Mouse (Mus musculus): ENCODE measurements at regions not wholly inside any gene's neighbourhood (a gene's known extent, or its start where the extent isn't known, plus 50 kb on each side); places are given as distances from the start of the nearest gene placed in this dataset.

DNA sequence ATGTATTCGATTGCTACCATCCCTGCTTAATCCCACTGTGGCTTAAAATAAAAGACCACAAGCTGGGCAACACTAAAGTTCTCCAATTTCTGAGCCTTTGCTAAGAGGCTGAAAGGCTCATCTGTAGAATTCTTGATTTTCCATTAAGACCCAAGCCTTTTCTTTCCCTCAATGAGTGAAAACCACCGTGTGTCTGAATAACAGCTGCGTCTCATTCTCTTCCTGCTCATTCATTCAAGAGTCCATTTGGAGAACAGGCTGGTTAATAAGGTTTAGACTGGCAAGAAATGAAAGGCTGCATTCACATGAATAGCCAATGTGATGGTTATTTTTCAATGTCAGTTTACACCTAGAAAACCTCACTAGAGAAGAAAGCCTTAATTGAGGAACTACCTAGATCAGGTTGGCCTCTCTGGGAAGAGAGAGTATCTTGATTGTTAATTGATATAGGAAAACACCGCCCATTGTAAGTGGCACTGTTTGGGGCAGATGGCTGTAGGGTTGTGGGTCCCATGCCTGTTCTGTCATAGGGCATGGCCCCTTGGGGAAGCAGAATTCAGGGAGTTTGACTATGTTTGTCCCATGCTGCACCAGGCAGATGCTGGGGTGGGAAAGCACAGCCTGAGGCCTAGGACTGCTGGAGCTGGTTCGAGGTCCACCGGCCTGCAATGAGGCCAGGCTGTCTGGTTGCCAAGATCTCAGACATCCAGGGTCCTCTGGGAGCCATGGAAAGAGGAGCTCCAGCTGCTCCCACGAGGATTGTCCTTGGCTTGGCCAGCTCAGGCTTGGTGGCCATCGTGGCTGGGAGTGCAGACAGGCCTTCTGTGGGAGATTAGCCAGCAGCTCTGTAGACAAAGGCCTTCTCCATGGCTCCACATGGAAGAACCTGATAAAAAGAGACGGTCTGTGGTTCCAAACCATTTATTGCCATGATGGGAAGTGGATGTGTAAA lies 161.3 kb upstream of the Castor2 start:
- ATAC-seq (ENCODE audit: poor library complexity, severe bottlenecking) = no peak

DNA sequence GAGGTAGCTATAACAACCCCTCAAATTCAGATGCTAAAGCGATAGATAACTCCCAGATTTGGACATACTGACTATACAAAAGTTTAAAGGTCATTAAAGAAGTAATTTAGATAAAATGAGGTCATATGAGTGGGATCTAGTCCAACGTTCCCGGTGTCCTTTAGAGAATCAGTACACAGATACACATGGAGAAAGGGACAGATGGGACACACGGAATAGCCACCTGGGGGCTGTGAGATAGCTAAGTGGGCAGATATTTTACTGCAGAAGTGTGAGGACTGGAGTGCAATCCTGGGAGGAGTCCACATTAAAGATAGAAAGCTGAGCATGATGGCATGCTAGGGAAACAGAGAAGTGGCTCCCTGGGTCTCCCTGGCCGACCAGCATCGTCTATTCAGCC lies 164.1 kb upstream of the Castor2 start:
- ATAC-seq (ENCODE audit: poor library complexity, severe bottlenecking) = no peak

DNA sequence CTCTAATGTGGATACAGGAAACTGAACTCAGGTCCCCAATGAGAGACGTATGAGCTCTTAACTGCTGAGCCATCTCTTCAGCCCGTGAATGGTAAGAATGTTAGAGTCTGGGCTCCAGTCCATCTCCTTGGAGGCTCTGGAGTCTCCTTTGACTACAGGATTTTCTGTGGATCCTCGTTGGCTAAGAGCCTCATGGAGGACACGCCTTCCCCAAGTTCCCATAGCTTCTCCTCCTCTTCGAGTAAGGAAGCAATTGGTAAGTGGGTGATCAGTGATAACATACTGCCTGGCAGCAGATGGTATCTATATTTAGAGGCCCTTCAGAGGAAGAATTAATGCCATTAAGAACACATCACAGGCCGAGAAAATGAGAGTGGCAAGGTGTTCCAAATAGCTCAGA lies 164.5 kb upstream of the Castor2 start:
- ATAC-seq (ENCODE audit: poor library complexity, severe bottlenecking) = no peak

DNA sequence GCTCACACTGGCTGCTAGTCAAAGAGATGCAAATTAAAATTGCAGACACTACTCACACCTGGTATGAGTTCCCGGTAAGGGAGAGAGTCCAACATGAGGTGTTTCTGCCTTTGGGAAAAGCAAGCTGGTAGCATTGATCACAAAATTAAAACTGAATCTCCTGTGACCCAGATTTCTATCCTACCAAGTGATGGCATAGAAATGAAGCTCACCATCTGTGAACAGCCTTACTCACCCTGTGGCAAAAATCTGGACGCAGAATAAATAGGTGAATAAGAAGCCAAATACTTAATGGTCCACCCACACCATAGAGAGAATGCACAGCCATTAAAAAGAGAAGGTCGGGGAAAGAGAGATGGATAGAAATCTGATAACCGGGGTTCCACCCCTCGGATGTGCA lies 169.4 kb upstream of the Castor2 start:
- ATAC-seq (ENCODE audit: poor library complexity, severe bottlenecking) = no peak

DNA sequence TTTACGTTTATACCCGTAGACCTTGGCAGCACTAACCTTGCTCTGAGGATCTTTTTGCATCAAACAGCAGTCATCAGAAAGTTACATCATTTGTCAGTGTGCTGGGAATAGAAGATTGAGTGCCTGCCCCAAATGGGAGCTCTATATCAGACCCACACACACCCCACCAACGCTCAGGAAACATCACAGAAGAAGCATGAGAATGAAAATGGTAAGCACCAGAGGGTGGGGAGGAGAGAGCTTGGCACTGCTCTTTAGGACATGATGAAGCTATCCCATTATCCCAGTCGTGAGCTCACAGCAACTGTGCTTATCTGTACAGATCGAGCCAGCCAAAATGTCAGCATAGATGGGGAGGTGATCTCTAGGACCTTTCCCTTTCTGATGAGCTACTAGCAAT lies 172.5 kb upstream of the Castor2 start:
- no peak for ATAC-seq (ENCODE audit: poor library complexity, severe bottlenecking)

DNA sequence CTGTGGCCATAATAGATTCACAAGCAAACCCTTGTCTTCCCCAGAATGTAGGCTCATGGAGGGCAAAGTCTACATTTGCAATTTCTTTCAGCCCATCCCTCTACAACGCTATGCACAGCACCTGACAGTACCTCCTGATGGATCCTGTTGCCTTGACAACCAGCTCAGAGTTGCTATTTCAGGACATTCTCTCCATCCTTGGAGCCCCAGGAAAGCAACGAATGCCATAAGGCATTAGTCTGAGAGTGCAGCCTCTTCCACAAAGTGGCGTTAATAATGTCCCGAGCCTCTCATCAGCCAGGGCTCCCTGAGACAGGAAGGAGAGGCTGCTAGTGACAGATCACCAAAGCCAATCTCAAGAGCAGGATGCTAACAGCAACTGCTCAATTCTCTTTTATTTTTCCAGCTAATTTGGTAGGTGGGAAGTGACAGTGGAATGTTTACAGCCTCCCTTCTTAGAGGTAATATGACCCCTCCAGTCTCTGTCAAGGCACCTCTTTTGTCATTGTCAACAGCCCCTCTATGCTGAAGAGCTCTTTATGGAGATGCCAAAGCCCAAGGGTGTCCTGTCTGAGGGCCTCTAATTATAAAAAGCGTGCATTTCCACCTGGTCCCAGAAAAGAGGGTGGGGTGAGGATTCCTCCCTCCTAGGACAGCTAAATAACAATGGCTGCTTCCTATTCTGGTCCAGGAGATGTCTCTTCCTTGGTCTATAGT lies 174.2 kb upstream of the Castor2 start:
- no peak for ATAC-seq (ENCODE audit: poor library complexity, severe bottlenecking)

DNA sequence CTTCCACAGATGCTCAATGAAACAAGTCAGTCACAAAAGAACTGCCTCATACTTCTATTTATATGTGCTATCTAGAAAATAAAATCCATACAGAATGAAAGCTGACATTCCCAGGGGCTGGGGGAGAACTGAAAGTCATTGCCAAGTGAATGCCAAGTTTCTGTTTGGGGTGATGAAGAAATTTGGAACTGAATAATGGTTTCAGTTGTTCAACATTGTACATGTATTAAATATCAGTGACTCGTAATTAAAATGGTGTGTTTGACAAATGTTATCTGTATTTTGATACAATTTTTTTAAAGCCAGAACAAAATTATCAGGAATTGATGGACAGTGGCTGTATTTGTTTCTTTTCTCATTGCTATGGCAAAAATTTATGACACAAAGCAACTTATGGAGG lies 177.3 kb upstream of the Castor2 start:
- ATAC-seq (ENCODE audit: poor library complexity, severe bottlenecking) = no peak

DNA sequence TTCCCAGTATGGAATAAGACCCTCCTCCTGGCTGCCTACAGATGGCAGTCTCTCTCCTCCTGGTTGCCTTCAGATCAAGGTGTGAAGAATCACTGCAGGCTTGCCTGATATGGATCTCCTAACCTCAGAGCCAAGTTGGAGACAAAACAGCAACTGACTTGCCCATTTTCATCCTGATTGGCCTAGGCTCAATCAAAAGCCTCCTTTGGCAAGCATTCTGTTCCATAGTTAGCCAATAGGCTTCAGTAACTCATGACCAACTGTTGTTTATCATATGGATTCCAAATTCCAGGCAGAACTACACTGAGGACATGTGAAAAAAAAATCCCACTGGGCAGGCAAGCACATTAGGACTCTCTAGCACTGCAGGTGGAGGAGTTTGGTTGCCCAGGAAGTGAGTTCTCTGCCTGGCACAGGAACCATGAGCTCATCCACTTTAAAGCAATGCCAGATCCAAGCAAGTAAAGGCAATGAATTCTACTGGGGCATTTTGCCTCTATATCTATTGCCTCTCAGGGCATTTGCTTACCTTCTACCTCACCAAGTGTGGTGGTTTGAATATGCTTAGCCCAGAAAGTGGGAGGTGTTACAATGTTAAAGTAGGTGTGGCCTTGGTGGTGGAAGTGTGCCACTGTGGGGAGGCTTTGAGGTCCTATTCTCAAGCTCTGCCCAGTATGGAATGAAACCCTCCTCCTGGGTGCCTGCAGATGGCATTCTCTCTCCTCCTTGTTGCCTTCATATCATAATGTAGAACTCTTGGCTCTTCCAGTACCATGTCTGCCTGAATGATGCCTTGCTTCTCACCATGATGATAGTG lies 183.6 kb upstream of the Castor2 start:
- ATAC-seq (ENCODE audit: poor library complexity, severe bottlenecking) = no peak

DNA sequence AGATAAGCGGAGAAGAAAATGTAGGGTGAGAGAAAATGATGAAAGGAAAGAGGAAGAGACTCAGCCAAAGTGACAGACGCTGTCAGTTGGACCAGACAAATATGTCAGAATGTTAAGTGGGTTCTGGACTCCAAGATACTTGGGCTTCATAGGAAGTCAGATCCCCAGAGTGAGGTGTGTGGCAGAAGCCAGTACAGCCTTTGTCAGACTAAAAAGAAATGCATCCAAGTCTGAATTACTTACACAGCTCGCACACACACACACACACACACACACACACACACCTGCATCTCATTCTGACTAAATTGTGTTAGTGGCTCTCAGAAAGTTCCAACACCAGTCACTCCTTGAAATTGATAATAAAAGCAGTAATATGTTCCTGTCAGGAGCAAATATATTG lies 192.1 kb upstream of the Castor2 start:
- ATAC-seq (ENCODE audit: poor library complexity, severe bottlenecking) = no peak

DNA sequence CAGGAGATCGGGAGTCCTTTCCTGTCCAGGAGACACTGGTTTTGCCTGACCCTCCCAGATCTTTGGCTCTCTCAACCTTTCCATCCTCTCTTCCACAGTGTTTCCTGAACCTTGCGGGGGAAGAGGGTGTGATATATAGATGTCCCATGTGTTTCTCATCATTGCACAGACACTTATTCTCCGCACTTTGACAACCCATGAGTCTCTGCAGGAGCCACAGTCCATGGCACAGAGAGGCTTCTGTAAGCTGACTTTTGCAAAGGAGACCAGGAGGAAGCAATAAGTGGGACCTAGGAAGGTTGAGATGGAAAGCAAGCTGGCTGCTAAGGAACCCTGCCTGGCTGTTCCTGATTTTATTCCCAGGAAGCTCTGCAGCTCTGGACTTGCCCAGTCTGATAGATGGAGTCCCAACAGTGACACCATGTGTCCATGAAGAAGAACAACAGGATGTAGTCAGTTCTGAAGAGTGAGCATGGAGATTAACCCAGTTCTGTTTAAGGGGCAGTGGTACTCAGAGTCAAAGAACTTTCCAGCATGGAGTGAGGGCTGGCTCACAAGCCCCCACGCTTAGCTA lies 201.4 kb upstream of the Castor2 start:
- ATAC-seq (ENCODE audit: poor library complexity, severe bottlenecking) = no peak

DNA sequence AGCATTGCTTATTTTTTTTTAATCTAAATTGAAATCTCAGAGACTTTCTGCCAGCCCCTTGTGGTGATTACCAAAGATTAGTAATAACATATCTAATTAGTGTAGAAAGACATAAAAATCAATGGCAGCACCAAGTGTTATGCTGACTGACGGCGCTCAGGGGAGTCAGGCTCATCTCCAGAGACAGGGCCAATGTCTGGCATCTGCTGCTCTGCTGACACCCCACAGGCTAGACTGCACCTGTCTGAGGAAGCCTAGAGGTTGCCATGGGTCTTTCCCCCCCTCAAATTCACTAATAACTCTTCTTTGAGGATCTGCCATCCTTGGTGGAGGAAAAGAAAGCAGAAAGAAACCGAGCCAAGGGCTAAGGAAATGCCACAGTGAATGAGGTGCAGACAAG lies 208.8 kb upstream of the Castor2 start:
- no peak for ATAC-seq (ENCODE audit: poor library complexity, severe bottlenecking)

DNA sequence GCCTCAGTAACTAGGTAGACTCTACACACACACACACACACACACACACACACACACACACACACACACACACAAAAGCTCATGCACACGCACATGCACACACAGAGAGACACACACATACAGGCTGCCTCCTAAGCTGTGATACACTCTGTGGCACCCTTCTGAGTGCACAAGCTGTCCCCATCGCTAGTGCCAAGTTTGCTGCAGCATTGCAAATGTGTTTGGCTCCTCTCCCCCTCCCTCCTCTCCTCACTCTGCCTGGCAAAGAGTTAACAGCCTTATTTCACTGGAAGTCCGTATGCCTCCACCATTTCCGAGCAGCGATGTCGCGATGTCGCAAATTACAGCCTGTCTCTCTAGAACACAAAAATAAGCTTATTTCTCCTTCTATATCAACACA lies 209.7 kb upstream of the Castor2 start:
- no peak for ATAC-seq (ENCODE audit: poor library complexity, severe bottlenecking)

DNA sequence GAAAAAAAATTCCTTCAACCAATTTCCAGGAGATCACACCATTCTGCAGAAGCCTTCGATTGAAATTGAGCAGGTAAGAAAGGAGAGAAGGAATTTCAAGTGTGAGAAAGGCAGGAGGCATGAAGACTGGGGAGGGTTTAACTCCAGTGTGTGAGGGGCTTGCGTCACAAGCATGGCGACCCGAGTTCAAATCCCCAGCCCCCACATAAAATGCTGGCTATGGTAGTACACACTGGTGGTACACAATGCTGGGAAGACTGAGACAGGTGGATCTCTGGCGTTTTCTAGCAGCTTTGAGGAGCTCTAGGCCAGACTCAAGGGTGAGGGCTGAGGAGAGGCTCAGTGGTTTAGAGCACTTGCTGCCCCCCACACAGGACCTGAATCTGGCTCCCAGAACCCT lies 214.0 kb upstream of the Castor2 start:
- ATAC-seq (ENCODE audit: poor library complexity, severe bottlenecking) = no peak

DNA sequence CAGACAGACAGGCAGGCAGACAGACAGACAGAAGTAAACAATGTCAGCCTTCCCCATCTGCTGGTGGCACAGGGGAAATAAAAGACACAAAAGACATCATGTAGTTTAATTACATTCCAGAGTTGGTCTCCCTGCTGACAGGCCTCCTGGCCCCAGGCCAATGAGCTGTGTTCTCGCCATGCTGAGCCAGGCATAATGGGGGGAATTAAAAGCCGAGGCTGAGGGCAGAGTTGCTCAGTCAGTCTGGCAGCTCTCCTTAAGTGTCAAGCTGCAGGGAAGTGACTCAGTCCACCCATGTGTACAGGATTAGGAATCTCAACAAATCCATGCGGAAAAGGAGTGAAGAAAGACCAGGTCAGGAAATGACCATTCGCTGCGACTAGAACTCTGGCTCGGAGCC lies 214.5 kb upstream of the Castor2 start:
- ATAC-seq (ENCODE audit: poor library complexity, severe bottlenecking) = no peak

DNA sequence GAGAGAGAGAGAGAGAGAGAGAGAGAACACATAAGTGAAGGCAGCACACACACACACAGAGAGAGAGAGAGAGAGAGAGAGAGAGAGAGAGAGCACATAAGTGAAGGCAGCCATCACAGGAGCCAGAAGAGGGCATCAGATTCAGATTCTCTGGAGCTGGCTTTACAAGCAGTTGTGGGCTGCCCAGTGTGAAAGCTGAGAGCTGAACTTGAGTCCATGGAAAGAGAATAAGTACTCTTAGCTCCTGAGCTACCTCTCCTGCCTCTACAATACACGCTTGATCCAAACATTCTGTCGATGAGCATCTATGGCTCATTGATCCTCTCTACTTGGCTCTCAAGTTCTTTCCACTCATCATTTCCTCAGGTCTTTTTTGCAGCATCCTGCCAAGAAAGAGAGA lies 214.9 kb upstream of the Castor2 start:
- no peak for ATAC-seq (ENCODE audit: poor library complexity, severe bottlenecking)

DNA sequence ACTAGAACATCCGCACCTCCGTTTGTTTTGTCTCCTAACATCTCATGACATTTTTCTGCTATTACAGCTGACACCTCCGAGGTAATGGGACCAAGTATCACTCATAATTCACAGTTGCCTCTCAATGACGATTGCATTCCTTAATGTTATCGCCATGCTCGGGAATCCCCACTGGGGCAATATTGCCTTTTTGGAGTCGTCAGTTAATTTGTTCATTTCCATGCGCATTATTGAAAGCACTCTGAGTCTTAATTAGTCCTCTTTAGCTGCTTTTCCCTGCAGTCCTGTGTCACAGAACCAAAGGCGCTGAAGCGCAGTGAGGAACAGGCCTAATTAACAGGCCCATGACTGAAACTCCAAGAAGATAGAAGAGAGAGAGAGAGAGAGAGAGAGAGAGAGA lies 255.0 kb upstream of the Castor2 start:
- no peak for ATAC-seq (ENCODE audit: poor library complexity, severe bottlenecking)

DNA sequence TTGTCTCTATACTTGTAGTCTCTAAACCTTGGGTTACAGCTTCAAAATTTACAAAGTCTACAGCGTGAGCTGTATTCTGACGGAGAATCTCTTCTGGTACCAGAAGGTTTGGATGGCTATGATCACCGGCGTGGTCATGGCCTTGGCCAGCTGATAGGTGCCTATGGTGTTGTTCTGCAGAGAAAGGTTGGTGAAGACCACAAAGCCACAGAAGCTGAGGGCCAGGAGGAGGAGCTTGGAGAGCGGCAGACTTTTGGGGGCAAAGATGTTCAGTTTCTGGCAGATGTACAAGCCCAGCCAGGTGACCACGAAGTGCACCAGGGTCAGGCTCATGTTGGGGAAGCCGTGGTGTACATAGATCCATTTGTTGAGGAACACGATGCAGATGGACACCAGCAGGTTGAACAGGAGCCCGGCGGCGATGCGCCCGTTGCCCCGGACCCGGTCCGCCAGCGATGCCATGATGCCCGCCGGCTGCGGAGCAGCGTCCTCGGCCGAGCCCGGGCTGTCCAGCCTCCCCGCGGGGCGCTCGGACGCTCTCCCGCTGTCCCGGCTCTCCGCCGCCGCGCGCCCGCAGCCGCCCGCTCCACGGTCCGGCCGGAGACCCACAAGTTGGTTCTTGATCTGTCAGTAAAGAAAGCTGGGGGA lies 257.3 kb upstream of the Castor2 start:
- peak; percentile 51 for ATAC-seq (ENCODE audit: poor library complexity, severe bottlenecking)

DNA sequence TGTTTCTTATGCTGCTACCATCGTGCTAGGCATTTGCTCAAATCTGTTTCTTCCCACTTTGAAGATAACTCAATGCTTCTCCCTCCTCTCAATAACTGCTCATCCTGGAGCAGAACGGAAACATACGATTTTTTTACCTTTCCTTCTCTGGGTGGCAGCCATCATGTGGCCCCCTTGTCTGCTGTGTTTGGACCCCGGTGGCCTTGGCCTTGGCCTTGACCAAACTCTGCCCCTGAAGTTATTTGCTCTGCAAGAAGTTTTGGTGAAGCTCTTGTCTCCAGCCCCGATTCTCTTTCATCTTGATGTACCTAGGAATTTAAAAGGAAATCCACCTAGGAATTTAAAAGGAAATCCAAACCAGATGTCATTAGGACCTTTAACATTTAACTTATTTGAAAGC lies 261.2 kb upstream of the Castor2 start:
- ATAC-seq (ENCODE audit: poor library complexity, severe bottlenecking) = no peak

DNA sequence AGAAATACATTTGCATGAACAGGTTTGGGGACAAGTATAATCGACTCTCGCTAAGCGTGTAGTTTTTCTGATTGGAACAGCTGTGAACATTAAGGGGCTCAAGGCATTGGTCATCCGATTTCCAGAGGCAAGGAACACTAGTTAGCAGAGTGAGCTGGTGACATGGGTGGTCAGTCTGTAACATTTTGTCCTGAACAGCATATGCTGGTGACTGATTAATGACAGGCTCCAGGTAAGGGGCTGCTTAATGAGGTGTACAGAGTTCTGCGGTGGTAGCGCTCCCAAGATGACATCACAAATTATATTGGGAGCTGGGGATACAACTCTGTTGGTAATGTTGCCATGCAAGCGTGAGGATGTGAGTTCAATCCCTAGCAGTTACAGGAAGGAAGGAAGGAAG lies 266.3 kb upstream of the Castor2 start:
- no peak for ATAC-seq (ENCODE audit: poor library complexity, severe bottlenecking)

DNA sequence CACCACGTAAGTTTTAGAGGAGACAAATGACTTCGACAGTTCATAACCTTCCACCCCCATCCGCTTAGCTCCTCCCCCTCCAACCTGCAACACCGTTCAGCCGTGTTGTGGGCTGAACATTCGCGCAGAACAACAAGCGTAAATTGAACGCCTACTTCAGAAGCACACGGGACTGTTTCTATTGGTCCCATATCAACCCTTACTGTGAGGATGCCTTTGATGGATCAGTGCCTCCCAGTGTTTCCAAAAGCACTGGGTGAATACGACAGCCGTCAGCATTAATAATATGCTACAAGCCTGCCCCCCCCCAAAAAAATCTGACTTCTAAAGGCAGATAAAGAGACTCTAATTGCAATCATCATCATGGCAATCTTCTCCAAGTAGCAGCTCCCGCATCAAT lies 271.3 kb upstream of the Castor2 start:
- no peak for ATAC-seq (ENCODE audit: poor library complexity, severe bottlenecking)

DNA sequence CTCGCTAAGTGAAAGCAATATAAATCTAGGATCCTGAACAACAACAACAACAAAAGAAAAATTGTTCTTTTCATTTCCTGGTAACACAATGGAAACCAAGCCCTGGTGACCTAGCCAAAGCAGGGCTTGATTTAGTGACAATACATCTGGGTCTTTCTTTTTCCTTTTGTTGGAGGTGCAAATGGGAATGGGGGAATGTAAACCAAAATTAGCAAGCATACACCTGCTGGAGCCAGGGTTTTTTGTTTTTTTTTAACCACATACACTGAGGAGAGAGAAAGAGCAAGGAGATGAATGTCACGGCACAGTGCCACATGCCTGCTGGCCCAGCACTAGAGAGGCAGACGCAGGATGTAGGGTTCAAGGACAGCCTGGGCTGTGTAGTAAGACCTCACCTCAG lies 275.6 kb upstream of the Castor2 start:
- no peak for ATAC-seq (ENCODE audit: poor library complexity, severe bottlenecking)
